Mouse (Mus musculus): ENCODE measurements around the gene Krt73. TPM values are rescaled to one million over a fixed set of nuclear protein-coding genes. Genes with fewer than 3 reads are reported as not detected.

Krt73 gene
- not detected for total RNA-seq (2021)

DNA sequence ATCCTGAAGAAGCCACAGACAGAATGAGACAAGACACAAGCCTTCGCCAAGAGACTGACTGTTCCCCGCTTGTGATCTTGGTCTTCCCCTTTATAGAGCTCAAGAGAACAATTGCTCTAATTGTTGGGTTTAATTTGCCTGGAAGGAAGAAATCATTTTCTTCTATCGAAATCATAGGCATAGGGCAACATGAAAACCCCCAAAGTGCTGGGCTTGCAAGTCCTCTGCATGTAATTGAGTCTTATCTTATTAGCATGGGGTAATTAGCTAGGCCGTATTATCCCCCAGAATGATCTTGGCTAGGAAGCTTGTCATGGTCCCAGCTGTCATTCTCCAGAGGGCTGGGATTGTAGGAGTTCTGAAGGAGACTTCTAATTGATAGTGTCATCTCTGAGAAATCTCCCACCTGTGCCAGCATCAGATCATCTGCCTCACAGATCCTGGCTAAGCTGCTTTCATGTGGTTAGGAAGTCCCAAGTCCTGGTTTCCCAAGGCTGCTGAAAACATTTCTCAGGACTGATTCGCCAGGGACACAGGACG, at the start of gene Krt73:
Gene Krt73, minus strand, starts transcription at position 51 of the 540 bp plus-strand sequence.
- DNase-seq (ENCODE audit: low spot score), result no peak
- intact Hi-C loops (cut with DNase I), result no loop called here

DNA sequence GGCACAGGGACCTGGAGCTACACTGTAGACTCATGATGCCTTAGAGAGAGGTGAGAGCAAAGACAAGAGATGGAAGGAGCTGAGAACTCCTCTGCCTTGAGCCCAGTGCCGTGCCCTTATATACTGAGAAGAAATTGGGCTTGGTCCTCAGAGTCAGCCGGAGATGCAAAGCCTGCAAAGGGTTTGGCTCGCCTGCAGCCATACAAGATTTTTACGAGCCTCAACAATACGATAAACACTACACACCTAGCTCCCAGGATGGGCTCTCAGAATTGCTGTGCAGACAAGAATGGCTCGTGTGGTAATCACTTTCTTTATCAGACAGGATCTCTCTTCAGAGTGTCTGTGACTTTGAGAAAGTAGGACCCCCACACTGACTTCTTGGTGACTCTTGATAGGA, 48.5 kb upstream of the Krt73 start, which contains the start of gene Krt1:
Gene Krt1, minus strand, starts transcription at position 101 of the 400 bp plus-strand sequence.
- DNase-seq (ENCODE audit: low spot score), result no peak
- intact Hi-C loops (cut with DNase I), result no loop called here

DNA sequence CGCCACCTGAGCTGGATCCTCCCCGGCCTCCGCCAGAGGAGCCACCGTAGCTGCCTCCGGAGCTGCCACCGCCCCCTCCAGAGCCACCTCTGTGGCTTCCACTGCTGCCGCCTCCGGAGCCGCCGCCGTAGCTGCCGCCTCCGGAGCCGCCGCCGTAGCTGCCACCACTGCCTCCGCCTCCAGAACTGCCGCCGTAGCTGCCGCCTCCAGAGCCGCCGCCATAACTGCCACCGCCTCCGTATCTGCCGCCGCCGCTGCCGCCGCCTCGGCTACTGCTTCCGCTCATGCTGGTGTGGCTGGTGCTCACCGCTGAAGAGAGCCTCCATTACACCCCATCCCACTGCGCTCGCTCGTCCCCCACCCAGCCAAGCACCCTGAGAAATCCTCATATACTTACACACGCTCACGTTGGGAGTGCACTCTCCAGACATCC, 43.8 kb upstream of the Krt73 start:
- intact Hi-C loops (cut with DNase I), result no loop called here
- no peak for DNase-seq (ENCODE audit: low spot score)

DNA sequence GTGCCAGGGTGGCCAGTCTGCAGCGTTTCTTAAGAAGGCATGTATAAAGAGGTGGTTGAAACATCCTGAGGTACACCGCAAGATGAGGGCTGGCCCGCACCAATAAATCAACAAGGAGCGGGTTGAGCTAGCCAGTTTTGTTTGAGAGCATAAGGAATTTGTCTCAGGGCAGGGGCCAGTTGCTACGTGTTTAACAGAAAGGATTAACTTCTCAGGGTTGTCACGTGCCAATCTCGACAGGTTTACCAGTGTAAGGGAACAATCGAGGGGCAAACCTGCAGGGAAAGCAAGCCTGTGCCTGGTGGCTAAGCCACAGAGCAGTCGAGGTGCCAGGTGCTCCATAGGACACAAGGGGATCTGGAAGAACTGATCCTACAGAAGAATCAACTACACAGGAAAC, 41.0 kb upstream of the Krt73 start:
- DNase-seq (ENCODE audit: low spot score), result no peak
- intact Hi-C loops (cut with DNase I), result no loop called here

DNA sequence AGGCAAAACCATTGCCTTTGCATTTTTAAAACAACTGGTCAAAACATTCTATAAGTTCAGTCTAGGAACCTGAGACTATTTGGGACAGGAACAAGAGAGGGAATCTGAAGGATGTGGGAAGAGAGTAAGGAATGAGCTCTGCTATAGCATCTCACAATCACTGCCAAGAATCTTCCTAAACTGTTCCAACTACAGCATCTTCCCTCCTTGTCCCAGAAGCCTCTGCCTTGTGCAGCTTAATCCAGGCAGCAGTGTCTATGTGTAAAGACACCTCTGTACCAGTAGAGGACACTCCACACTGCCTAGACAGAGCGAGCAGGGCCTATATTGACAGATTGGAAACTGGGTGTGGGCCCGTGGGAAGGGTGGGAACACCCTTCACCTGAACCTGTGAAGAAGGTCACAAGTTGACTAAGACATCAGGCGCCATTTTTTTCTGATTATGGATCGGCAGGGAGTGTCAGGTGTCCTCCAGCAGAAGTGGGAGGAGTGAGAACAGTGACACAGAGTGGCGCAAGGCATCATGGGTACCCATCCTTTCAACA, 32.7 kb upstream of the Krt73 start:
- intact Hi-C loops (cut with DNase I), result no loop called here

DNA sequence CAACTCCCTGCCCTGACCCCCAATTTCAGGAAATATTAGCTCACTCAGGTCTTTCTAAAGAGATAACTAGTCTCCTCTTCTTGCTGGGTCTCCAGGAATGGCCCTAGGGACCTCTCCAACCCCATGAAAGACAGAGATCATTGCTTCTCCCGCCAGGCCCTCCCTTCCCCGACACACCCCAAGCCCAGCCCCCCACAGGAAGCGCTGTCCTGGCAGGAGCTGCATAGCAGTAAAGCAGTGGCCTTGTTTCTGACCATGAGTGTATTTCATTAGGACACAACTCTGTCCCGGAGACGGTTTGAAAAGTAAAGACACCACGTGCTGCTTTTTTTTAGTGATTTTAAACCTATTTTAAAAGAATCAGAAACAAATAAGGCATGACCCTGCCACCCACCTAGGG, 31.0 kb upstream of the Krt73 start:
- no peak for DNase-seq (ENCODE audit: low spot score)
- intact Hi-C loops (cut with DNase I), result no loop called here

More for the DNA sequence above, 32.7 kb upstream of the Krt73 start:
- DNase-seq (ENCODE audit: low spot score), result no peak

DNA sequence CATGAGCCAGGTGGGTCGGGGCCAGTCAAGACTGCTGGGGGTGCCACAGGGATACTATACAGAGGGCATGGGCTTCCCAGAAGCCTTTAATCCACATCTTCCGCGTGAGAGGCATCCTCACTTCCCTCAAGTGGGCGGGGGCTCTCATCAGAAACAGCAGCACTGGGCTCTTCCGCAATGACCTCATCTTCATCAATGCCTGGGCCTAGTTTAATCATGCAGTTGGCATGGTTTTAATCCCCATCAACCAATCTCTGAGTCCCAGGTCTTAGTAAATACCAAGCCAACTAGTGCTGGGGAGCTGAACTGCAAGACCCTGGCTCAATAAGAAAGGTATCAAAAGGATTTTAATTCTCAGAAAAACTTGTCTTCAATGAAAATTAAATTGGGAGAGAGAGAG, 27.3 kb upstream of the Krt73 start:
- no peak for DNase-seq (ENCODE audit: low spot score)
- intact Hi-C loops (cut with DNase I), result no loop called here

DNA sequence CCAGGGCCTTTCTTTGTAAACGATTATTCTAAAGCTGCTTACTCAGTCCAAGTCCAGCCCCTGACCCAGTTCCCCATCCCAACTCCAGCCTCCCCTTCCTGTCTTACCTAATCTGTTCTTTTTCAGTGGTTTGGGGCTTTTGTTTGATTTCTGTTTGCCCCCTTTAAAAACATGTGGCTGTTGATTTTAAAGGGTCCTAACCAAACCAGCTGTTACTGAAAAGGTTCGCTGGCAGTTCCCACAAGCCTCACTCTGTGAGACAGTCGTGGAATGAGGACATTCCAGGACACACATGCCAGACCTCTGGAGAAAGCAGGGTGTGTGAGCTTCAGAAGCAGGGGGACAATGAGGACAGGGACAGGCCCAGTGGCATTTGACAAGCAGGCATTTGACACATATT, 19.6 kb upstream of the Krt73 start:
- DNase-seq (ENCODE audit: low spot score), result no peak
- intact Hi-C loops (cut with DNase I), result no loop called here

DNA sequence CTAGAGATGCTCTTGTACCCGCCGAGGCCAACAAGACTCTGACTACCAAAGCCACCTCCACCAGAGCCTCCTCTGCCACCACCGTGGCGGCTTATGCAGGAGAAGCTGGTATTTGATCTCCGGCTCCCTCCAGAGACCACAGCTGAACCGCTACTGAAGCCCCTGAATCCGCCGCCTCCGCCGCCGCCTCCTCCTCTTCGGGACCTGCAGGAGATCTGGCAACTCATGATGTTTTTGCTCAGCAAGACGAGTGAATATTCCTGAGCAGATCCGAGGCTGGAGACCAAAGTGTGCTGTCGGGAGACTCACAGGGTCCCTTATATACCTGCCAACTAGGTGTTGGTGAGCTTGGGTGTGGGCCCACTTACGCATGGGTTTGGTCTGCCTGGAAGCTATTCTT, 15.7 kb upstream of the Krt73 start, which contains the start of gene Krt2:
Gene Krt2, minus strand, starts transcription at position 295 of the 400 bp plus-strand sequence.
- no peak for DNase-seq (ENCODE audit: low spot score)
- intact Hi-C loops (cut with DNase I), result no loop called here

DNA sequence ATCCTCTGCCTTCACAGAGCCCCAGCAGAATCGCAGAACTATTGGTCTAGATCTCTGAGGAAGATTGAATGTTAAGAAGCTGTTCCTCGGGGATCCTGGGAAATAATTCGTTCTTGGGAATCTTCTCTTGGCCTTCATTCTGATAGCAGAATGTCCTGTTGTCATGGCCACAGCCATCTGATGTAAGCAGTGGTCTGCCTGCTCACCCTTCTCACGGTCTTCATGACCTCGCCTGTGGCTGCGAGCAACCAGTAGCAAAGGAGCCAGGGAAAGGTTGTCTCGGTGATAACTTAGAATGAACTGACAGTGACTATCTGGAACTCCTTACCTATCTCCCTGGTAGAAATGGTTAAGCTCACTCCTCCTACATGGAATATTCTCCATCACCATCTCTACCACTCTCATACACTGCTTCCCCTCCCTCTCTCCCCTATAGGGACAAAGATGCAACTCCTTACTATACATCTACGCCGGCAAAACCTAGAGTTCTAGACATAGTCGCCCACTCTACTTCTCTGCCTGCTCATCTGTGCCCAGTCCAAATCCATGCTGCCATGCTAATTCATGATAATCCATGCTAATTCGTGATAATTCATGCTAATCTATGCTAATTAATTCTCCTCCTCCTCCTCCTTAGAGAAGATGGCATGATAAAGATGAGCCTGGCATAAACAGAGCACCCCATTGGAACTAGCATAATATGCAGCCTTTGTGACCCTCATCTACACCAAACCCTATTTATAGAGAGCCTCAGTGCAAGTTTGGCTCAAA, 1.1 kb upstream of the Krt73 start:
- intact Hi-C loops (cut with DNase I), result no loop called here
- no peak for DNase-seq (ENCODE audit: low spot score)

DNA sequence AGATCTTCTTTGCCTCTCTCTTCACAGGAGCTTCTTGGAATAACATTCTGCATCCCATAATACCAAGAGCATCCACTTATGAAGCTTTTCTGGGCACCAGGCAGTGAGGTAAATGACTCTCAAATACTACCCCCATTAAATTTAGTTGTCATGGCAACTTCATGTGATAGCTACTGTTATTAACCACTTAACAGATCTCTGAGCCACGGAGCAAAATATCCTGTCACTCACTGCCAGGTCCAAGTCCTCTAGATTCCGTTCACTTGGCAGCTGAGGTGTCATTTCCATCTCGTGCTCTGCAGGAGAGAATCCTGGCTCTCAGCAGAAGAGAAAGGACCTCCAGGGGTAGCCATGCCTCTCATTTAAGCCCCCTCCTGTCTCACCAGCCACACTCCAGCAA, 11.3 kb downstream of the Krt73 start:
- DNase-seq (ENCODE audit: low spot score), result no peak
- intact Hi-C loops (cut with DNase I), result no loop called here

DNA sequence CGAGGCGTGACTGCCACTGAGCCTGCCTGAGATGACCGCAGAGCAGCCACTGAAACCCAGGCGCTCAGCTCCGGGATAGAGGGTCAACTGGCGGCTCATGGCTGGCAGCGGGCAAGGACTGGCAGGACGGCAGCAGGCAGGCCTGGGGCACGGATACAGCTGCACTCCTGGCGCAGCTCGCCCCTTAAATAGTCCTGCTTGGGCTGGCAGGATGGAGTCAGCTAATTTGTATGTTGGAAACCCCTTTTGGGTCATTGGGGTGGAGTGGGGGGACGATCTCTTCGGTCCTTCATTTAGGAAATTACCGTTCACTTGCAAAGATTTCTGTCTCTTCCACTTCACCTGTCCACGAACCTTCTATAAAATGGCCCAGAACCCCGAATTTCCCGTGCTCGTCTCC, 15.8 kb downstream of the Krt73 start, which contains the start of gene Krt72:
Gene Krt72, minus strand, starts transcription at position 101 of the 400 bp plus-strand sequence.
- intact Hi-C loops (cut with DNase I), result no loop called here
- no peak for DNase-seq (ENCODE audit: low spot score)

DNA sequence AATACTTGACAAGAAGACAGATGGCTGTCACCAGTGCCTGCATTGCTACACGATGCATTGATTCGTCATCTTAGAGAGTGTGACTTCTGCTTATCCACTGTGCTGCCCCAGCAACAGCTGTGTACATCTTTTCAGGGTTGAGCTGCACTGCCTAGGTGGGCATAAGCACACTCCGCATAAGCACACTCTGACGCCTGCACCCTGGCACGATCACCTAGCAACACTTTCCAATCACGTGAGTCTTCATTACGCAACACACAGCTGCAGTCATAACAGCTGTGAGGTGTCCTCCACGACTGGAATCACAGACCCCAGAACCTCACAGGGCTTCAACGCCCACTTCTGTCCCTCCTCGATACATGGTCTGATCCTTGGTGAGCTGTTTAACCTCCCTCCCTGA, 28.7 kb downstream of the Krt73 start:
- no peak for DNase-seq (ENCODE audit: low spot score)
- intact Hi-C loops (cut with DNase I), result loop anchor here (2.0 to 5.0 kb wide), 4 partner anchors 211 to 431 kb away; no protein-coding TSS in a partner anchor

DNA sequence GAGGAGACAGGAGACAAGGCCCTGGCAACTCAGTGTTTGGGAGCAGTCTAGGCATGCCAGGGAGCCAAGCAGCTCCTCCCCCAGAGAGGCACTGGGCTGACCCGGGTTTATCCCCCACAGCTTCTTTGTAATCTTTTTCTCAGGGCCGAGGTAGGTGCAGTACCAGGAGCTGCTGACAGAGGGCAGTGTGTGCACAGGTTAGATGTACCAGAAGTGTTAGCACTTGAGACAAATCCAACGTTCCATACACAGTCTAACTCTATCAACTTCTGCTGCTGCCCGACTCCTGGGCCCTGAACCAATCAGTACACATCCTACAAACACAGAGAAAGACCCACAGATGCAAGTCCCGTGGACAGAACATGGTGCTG, 29.4 kb downstream of the Krt73 start:
- intact Hi-C loops (cut with DNase I), result loop anchor here (1.0 to 5.0 kb wide), 5 partner anchors 201 to 430 kb away; no protein-coding TSS in a partner anchor
- peak; percentile 51 for DNase-seq (ENCODE audit: low spot score)

DNA sequence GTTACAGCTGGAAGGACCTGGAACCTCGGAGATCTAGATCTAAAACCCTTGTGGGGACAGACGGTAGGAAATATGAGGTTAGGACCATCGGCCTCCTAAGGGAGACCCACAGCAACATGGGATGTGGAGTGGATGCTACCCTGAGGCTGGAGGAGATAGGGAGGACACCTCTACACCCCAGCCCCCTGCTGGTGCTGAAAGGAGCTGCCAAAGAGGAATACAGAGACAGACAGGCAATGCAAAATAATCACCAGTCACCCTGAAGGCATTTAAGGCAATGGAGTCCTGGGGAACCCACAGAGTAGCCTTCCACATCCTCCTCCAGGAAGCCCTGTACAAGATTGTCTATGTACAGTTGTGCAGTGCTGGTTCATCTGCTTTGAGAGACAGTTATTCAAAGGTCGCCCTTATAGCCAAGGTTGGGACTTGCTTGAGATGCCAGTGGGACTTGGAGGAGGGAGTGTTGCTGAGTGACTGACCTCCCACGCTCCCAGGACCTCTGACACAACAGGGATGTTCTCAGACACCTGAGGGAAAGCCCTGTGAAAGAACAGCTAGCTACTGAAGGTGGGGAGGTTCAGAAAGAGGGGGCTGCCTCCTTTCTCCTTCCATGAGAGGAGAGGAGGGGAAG, 30.0 kb downstream of the Krt73 start:
- no peak for DNase-seq (ENCODE audit: low spot score)

DNA sequence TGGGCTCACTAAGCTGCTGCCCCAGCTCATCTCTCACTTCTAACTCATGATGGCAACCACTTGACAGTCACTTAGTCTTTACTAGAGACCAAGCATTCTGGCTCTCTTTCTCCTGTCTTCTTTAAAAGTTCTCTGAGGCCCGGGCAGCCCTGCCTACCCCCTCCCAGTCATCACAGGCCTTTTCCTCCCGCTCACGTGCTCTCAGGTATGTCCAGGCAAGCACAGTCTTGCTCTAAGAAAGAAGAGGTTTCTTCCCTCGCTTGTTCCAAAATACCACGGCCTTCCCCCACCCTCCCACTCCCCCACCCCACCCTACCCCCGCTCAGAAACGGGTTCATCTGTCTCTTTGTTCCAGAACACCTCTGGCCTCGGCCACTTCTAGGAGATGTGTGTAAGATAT, 31.9 kb downstream of the Krt73 start:
- DNase-seq (ENCODE audit: low spot score), result no peak
- intact Hi-C loops (cut with DNase I), result loop anchor here (5.0 kb wide), 2 partner anchors 248 to 428 kb away; no protein-coding TSS in a partner anchor

More for the DNA sequence above, 30.0 kb downstream of the Krt73 start:
- intact Hi-C loops (cut with DNase I), result loop anchor here (1.0 to 5.0 kb wide), 5 partner anchors 201 to 430 kb away; no protein-coding TSS in a partner anchor

Other genes starting within 250 kb of the Krt73 start
- gene Krt90, start 239.4 kb downstream of the Krt73 start, total RNA-seq (2021), result not detected
- not detected for gene Krt75, start 228.4 kb downstream of the Krt73 start, total RNA-seq (2021)
- not detected for gene Gm5414, start 174.2 kb downstream of the Krt73 start, total RNA-seq (2021)
- gene Gm5478, start 155.0 kb downstream of the Krt73 start, total RNA-seq (2021), result not detected
- gene Krt6b, start 122.1 kb downstream of the Krt73 start, total RNA-seq (2021), result not detected
- not detected for gene Krt6a, start 108.0 kb downstream of the Krt73 start, total RNA-seq (2021)
- gene Krt5, start 89.4 kb downstream of the Krt73 start, total RNA-seq (2021), result not detected
- not detected for gene Krt71, start 59.2 kb downstream of the Krt73 start, total RNA-seq (2021)
- not detected for gene Krt72, start 15.9 kb downstream of the Krt73 start, total RNA-seq (2021)
- gene Krt2, start 15.8 kb upstream of the Krt73 start, total RNA-seq (2021), result not detected
- gene Krt1, start 48.4 kb upstream of the Krt73 start, total RNA-seq (2021), result not detected
- not detected for gene Krt77, start 67.4 kb upstream of the Krt73 start, total RNA-seq (2021)
- not detected for gene Krt76, start 90.6 kb upstream of the Krt73 start, total RNA-seq (2021)
- not detected for gene Krt4, start 122.4 kb upstream of the Krt73 start, total RNA-seq (2021)
- gene Krt79, start 138.0 kb upstream of the Krt73 start, total RNA-seq (2021), result not detected
- not detected for gene Krt78, start 151.9 kb upstream of the Krt73 start, total RNA-seq (2021)
- 1 to 10 TPM; 2.5 to 2.7 TPM for gene Krt8, start 202.1 kb upstream of the Krt73 start, total RNA-seq (2021)
- 1 to 10 TPM; 3.7 to 4.9 TPM for gene Krt18, start 225.8 kb upstream of the Krt73 start, total RNA-seq (2021)